Mouse (Mus musculus): ENCODE measurements at regions not wholly inside any gene's neighbourhood (a gene's known extent, or its start where the extent isn't known, plus 50 kb on each side); places are given as distances from the start of the nearest gene placed in this dataset.

DNA sequence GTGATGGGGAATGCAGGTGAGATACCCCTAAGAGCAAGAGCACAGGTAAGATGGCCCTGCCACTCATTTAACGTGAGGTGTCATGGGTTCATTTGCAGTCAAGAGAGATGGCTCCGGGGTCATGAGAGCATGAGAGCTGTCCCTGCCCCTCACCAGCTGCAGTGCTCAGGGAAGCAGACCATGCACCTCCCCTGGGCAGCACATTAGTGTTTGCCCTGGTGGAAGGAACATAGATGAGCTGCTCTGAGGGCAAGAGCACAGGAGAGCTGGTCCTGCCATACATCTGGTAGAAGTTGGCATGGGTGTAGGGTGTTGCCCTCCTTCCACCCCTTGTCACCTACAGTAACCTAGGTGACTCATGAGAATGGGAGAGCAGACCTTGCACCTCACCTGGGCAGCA is 762.9 kb downstream of the Mettl4 start:
- no peak for DNase-seq (ENCODE audit: low read depth, low spot score)
- Histone ChIP-seq H3K4me1 (ENCODE audit: control insufficient read depth in 1 of 2, insufficient read depth in 2 of 2, low read length in 2 of 2) (no peaks in the 10 kb centered on the region), H3K27ac (ENCODE audit: control insufficient read depth, low read depth, low read length) (no peak overlapping the region), H3K9ac (ENCODE audit: control insufficient read depth, low read depth, low read length, poor library complexity, severe bottlenecking) (no peak overlapping the region), H3K36me3 (ENCODE audit: control insufficient read depth in 1 of 2, insufficient read depth in 2 of 2, low read length in 2 of 2) (no peaks in the 10 kb centered on the region), H3K4me3 (ENCODE audit: control insufficient read depth in 1 of 2, insufficient read depth in 1 of 2, low read depth in 2 of 2, low read length in 2 of 2) (no peak overlapping the region), H3K9me3 (replicated peaks; ENCODE audit: insufficient read depth, low read length) (no peaks in the 10 kb centered on the region), H3K27me3 (ENCODE audit: control insufficient read depth in 1 of 2, insufficient read depth in 2 of 2, low read length in 2 of 2) (no peaks in the 10 kb centered on the region), H3K79me2 (ENCODE audit: control insufficient read depth, insufficient read depth, low read length, poor library complexity) (no peaks in the 10 kb centered on the region)
- TF ChIP-seq ELF1 (IDR thresholded peaks at IDR 0.05; ENCODE audit: low read depth, low read length) (no peak), BHLHE40 (IDR thresholded peaks at IDR 0.05; ENCODE audit: borderline replicate concordance, low read depth, low read length) (no peak), MXI1 (IDR thresholded peaks at IDR 0.05; ENCODE audit: low read depth, low read length) (no peak), HCFC1 (IDR thresholded peaks at IDR 0.05; ENCODE audit: low read depth, low read length) (no peak), ZNF384 (IDR thresholded peaks at IDR 0.05; ENCODE audit: low read depth, low read length) (no peak), ZC3H11A (IDR thresholded peaks at IDR 0.05; ENCODE audit: low read depth, low read length) (no peak), KAT2A (conservative IDR thresholded peaks at IDR 0.05; ENCODE audit: low read depth, low read length) (no peak), MAFK (IDR thresholded peaks at IDR 0.05; ENCODE audit: borderline replicate concordance, low read depth, low read length) (no peak), CTCF (IDR thresholded peaks at IDR 0.05 in 2 of 3, conservative IDR thresholded peaks at IDR 0.05 in 1 of 3; ENCODE audit: control insufficient read depth in 1 of 3, insufficient read depth in 1 of 3, low read depth in 2 of 3, low read length in 3 of 3, poor library complexity in 1 of 3, severe bottlenecking in 1 of 3) (no peak), TCF12 (IDR thresholded peaks at IDR 0.05; ENCODE audit: low read depth, low read length) (no peak)
